Mouse (Mus musculus) ES-Bruce4 (cell line): ENCODE measurements at regions not wholly inside any gene's neighbourhood (a gene's known extent, or its start where the extent isn't known, plus 50 kb on each side); places are given as distances from the start of the nearest gene placed in this dataset.

Experiments
- CTCF ChIP-seq: IDR thresholded peaks from one replicate; pipeline ENCODE4 v1.8.1; 2011; ENCODE audit warnings: low read depth, low read length
- EP300 ChIP-seq: IDR thresholded peaks from 2 replicates; pipeline ENCODE4 v1.6.1; 2011; ENCODE audit warnings: low read depth, low read length; ENCODE audit not compliant: insufficient read depth
- POLR2A ChIP-seq: IDR thresholded peaks from one replicate; pipeline ENCODE4 v1.8.1; 2011; ENCODE audit warnings: low read length; ENCODE audit not compliant: insufficient read depth

- TF ChIP-seq CTCF (no peak), EP300 (no peak), POLR2A (no peak)
Observed at GRCm38 (mm10) chr6:84381571-84381970, 212.1 kb downstream of the Cyp26b1 start.
